Mouse (Mus musculus) B cell, adult 2 months (primary cell): ENCODE measurements at regions not wholly inside any gene's neighbourhood (a gene's known extent, or its start where the extent isn't known, plus 50 kb on each side); places are given as distances from the start of the nearest gene placed in this dataset.

Experiments used
- DNase-seq, 2 experiments: peaks; one replicate each; pipeline ENCODE4 v3.0.0; 2022

DNA sequence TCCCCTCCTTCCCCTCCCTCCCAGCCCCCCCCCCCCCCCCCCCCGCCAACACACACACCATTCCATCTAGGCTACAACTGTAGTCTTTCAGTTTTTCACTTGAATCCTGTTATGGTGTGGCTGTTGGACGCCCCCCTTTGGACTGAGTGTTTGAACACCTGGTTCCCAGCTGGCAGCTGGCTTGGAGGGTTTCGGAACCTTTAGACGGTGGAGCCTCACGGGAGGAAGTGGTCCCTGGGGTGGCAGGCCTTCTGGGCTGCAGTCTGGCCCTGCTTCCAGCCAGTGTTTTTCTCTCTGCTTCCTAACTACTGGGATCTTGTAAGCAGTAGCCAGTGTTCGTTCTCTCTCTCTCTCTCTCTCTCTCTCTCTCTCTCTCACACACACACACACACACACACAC, 101.4 kb upstream of the Arid2 start:
- no peak for DNase-seq

DNA sequence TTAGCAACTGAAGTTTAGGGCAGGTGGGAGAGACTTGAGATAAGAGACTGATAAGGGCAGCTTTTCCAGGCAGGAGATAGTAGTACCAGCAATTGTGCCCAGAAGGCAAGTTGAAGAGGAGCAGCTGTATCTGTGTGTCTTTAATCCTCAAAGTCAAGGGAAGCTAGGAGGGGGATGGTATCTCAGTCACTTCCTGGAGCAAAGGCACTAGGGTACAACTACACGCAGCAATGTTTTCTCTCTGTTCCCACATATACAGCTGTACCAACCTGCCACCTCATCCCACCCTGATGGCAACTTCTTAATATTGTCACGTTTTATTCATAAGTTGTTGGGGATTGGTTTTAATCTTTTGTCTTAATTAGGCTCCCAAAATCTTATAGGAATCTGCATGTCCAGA, 97.8 kb upstream of the Arid2 start:
- no peak for DNase-seq

DNA sequence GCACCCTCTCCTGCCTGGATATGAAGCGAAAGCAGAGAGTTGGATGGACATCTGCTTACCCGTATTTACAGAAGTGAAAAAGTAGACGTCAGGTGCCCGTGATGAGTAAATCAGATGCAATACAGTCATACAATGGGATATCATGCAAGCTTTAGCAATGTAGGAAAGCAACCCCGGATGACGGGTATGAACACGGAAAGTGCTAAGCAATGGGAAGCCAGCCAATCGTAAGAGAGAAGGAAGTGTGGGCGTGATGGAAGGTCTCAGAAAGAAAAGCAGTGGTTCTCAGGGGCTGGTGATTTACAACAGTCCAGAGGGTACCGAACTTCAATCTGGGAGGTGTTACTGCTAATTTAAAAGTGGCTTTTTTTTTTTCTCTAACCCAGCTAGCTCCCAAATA, 89.9 kb upstream of the Arid2 start:
- DNase-seq, result no peak

DNA sequence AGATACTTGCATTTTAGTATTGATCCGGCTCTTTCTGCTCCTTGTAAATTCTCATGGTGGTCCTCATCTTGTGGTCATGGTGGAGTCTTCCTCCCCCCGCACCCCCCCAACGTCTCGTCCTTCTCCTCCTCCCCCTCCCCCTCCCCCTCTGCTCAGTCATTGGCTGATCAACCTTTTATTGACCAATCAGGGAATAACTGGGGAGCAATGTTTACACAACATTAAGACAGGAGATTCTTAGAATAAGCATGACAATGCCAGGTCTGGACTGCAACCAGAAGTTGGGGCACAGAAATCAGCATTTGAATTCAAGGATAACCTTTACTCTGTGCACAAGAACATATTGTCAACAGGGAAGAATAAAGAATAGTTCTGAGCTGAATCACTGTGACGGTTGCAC, 89.4 kb upstream of the Arid2 start:
- no peak for DNase-seq

DNA sequence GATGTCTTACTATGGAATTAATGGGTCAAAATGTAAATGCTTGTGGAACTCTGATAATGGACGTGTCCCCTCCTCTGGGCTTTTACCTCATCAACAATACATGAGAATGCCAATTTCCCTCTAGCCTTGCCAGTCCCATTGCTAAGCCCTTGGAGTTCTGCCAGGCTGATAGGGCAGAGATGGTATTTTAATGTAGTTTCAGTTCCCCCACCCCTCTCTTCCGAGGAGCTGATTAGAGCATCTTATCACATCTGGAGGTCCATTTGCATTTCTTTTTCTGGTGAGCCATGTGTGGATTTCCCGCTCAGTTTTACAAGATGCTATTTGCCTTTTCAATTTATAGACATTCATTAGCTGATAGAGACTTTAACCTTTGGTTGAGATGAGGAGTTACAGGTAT, 86.0 kb upstream of the Arid2 start:
- no peak for DNase-seq

DNA sequence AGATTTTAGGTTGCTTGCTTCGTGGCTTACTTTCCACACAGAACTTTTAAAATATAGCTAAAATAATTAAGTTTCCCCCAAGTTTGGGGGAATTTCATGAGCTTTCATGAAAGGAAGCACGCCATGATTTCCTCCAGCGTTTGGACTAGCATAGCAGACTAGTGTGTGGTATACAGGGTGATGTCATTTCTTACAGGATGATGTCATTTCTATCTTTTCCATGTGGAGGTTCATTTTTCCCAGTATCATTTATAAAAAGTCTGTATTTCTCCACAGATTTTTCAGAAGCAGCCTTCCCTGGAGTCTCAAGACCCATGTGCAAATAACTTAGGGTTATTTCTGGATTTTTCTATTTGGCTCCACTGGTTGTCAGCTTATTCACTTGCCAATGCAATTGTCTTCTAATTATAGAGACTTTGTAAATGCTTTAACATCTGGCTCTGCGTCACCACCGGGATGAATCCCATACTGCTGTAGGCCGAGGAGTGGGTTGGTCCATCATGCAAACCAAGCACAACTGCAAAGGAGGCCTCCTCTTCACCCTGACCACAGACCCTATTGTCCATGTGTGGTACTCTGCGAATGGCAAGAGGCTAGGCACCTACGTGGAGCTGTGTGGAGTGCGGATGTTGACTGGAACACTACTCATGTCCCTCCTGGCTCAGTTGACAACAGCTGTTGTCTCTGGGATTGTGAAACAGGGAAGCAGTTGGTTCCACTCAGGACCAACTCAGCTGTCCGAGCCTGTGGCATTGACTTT, 85.4 kb upstream of the Arid2 start:
- DNase-seq, result no peak

DNA sequence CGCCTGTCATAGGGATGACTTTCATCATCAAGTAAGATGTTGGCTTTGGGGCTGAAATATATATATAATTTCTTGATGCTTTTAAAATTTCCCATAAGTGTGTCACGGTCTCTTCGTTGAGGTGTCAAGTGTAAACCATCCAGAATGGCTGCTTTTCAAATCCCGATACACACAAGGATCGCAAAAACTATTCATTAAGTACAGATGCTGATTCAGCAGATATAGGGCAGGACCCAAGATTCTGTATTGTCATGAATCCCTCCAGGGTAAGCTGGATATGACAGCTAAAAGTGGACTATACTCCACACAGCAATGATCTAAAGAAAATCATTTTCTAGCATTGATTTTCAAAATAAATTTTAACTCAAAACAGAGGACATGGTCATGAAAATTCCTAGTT, 83.1 kb upstream of the Arid2 start:
- DNase-seq, result no peak

DNA sequence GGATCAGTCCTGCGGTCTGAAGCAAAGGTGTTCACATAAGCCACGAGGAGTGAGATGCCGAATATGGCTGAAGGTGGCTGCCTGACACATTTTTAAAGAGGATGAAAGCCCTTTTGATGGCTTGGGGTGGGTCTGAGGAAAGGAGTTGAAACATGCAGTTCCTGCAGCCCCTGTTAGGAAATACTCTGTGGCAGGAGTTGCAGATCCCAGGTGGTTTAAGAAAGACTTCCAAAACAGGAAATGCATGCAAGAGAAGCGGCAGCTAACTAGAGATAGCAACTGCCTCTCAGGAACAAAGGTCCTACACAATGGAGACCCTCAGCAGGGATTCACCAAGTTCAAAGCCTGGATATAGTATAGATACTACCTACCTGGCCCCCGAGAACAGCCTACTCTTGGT, 82.7 kb upstream of the Arid2 start:
- no peak for DNase-seq

DNA sequence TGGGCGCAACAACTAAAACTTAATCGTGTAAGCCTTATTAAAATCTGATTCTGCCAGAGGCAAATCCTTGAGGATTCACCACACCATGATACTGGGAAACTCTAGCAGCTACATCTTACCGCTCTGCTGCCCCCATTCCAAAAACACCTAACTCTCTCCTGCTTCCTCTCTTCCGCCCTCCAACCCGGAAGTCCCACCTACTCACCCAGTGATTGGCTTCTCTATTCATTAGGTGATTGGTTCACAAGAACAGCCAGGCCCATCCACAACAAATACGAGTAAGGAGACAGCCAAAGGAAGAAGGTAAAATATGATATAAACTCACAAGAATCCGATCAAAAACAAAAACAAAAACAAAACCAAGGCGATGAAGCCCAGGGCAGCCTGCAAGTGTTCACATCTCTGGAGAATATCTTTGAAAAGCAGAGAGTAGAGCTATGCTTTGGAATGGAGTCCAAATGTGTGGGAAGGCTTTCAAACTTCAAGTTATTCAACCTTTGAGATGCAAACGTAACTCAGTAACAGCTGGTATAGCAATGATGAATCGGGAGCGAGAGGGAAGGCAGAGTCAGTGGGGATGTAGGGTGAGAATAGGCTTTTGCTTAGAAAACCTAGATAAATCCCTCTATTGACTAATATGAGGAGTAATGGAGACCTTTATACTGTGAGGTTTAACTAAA, 76.5 kb upstream of the Arid2 start:
- DNase-seq, result no peak

DNA sequence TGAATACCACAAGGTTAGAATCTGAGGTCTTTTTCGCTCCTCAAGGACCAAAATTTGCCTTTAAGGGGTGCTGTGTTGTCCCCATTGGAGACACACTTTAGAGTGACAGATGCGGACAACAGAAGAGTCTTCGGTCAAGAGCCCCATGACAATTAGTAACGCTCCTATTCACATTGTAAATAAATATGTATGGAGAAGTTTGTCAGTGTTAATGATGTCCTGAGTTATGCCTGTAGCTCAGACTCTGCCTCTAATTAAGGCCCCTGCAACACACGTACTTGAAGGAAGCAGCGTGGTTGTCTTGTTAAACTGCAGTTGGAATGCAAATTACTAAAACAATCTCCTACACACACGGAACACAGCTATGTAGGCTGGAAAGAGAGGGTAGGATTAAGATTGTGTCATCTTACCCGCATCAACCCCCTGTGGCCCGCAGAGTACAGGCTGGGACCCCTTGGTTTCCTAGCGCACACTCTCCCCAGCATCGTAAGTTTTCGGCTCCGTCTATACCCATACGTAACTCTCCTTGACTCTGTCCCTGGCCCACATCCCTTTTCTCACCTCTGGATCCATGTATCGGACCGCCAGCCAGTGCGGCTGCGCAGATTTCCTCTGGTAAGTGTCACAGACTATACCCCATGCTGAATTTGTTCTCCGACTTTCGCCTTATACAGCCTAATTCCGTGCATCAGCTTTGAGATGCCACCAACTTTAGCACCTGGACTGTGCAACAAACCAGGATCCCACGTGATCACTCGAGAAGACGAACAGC, 73.6 kb upstream of the Arid2 start:
- no peak for DNase-seq

DNA sequence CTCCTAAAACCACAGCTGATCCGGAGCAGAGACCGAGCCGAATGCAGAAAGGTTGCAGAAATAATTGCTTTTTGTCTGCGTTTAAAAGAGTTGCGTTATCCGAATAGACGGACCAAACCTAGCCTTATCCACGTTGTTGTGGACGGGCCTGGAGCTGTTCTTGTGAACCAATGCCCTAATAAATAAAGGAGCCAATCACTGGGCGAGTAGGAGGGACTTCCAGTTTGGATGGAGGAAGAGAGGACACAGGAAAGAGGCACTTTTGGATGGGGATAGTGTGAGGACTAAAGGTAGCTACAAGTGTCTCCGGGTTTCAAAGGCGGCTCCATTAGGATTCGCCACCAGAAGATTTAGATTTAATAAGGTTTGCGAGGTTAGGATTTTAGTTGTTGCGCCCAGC, 69.4 kb upstream of the Arid2 start:
- no peak for DNase-seq

DNA sequence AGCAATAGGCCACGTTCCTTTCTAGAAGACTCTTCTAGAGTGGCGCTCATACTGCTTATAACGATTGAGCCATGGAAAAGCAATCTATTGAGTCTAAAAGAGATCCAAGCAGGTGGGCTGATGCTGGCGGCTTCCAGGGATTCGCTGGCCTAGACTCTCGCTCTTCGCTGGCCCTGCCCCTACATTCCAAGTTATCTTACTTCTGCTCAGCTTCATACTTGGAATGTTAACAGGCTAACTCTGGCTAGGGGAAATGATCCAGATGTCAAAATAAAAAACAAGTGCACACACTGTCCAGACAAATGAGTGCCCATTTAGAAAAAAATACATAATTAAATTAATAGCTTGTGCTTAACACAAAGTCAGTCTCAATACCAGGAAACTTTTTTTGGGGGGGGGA, 67.6 kb upstream of the Arid2 start:
- DNase-seq, result no peak

DNA sequence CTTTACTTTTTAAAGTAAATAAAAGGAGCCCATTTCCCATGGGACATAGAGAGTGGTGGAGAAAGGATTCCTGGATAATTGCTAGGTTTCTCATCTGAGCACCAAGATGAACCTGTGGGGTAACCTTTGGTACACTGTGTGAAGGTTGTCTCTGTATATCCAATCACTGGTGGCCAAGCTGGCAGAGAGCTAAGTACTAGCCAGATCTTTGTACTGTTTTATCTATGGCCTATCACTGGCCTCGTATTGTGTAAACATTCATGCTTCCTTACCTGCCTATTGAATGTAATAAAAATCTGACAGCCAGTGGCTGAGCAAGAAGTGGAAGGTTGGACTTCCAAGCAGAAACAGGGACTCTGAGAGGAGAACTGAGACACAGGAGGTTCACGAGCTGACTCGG, 55.3 kb upstream of the Arid2 start:
- DNase-seq, result no peak

DNA sequence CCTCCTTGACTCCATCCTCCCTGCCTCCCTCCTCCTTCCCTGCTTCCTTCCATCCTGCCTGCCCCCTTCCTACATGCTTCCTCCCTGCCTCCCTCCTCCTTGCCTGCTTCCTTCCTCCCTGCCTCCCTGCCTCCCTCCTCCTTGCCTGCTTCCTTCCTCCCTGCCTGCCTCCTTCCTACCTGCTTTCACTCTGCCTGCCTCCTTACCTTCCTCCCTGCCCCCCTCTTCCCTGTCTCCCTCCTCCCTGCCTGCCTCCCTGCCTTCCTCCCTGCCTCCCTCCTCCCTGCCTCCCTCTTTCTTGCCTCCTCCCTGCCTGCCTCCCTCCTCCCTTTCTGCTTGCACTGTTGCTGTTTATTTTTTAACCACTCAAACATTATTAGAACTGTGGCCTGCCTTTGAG, 54.2 kb upstream of the Arid2 start:
- no peak for DNase-seq

DNA sequence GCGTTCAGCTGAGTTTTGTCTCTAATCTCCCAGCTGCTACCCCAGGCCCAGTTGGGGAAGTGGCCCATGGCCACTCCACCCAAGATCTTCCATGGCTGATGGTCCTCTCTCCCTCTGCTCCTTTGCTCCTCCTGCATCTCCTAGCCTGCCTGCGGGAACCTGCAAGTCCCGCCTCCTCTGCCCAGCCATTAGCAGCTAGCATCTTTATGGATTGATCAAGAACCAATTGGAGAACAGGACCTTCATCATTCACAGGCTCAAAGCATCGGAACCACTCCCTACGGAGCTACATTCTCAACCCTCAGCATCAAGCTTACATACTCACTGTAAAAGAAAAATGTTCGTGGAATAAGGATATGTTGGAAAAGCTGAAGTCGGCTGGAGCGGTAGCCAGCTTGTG, 52.5 kb upstream of the Arid2 start:
- DNase-seq, result no peak
